Mouse (Mus musculus): ENCODE results near the gene Abtb2. TPM values are rescaled to one million over a fixed set of nuclear protein-coding genes. Genes with fewer than 3 reads are reported as not detected.

The Abtb2 gene
- polyA plus RNA-seq, 1 experiment: 16.1 TPM

DNA sequence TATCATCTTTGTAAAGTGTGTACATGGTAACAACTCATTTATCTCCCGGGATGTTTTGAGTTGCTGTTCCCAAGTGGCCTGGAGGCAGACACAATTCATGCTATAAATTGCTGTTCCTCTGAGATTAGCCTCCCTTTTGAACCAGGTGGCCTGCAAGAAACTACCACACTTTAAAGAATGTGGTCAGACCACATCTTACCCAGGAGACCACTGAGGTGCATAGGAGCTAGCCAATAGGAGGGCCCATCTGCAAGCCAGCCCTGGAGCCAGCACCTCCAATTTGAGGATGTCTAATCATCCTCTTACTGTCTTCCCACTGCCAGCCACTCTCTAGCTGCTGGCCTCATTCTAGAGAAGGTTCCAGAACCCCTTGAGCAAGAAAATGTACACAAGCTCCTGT, 35.4 kb downstream of the Abtb2 start:
- no peak for TF ChIP-seq MYOG (IDR thresholded peaks at IDR 0.05; ENCODE audit: control insufficient read depth in 1 of 3, insufficient read depth in 1 of 3, insufficient read length in 2 of 3, low read depth in 2 of 3)
- TF ChIP-seq TCF3 (IDR thresholded peaks at IDR 0.05; ENCODE audit: insufficient read length, low read depth): no peak
- no peak for TF ChIP-seq E2F4 (IDR thresholded peaks at IDR 0.05; ENCODE audit: insufficient read depth)
- Histone ChIP-seq H3ac (ENCODE audit: control insufficient read depth, insufficient read length) (no peak overlapping the region), H3K27me3 (ENCODE audit: control insufficient read depth, insufficient read depth, insufficient read length) (no peaks in the 10 kb centered on the region), H3K4me3 (no peak overlapping the region), H3K36me3 (ENCODE audit: control insufficient read depth, insufficient read depth) (no peaks in the 10 kb centered on the region), H3K79me2 (ENCODE audit: control insufficient read depth, insufficient read depth) (peaks cover 6% of the 10 kb centered on the region), H3K4me2 (ENCODE audit: low read depth) (no peak overlapping the region)

- H3ac ChIP-seq (ENCODE audit: control insufficient read depth, insufficient read length): no peak overlapping the region
- H3K79me2 ChIP-seq (ENCODE audit: control insufficient read depth, insufficient read depth): peaks cover 7% of the 10 kb centered on the region
- H3K36me3 ChIP-seq (ENCODE audit: control insufficient read depth, insufficient read depth): peaks cover 4% of the 10 kb centered on the region
- no peak for TF ChIP-seq POLR2AphosphoS2 (IDR thresholded peaks at IDR 0.05; ENCODE audit: insufficient read length, low read depth)
- H3K4me3 ChIP-seq: no peak overlapping the region
- H3K27me3 ChIP-seq (ENCODE audit: control insufficient read depth, insufficient read depth, insufficient read length): no peaks in the 10 kb centered on the region
- H3K4me2 ChIP-seq (ENCODE audit: low read depth): no peak overlapping the region
Measured at GRCm38 (mm10) chr2:103603209-103603608, 37.1 kb downstream of the Abtb2 start.

DNA sequence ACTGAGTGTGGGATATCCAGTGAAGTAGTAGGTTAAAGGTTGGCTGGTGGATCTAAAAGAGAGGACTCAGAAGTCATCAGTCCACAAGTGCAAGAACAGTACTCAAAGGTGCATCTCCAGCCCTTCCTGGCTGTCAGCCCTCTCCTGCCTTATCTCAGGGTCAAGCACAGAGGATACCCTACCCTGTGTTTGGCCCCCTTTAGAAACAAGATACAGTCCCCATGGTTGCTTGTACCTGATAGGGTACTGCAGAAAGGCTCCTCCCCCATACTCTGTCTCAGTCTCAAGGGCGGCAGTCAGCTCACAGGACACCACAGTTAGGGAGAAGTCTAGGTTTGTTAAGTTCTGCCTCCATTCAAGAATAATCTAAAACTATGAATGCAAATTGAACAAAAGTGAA, 37.8 kb downstream of the Abtb2 start:
- Histone ChIP-seq H3K4me3 (no peak overlapping the region), H3K27me3 (ENCODE audit: control insufficient read depth, insufficient read depth, insufficient read length) (no peaks in the 10 kb centered on the region), H3K36me3 (ENCODE audit: control insufficient read depth, insufficient read depth) (peaks cover 4% of the 10 kb centered on the region), H3K4me2 (ENCODE audit: low read depth) (no peak overlapping the region), H3ac (ENCODE audit: control insufficient read depth, insufficient read length) (no peak overlapping the region), H3K79me2 (ENCODE audit: control insufficient read depth, insufficient read depth) (peaks cover 7% of the 10 kb centered on the region)
- TF ChIP-seq POLR2A (IDR thresholded peaks at IDR 0.05; ENCODE audit: insufficient read length, low read depth): no peak
- no peak for TF ChIP-seq TCF3 (IDR thresholded peaks at IDR 0.05; ENCODE audit: insufficient read length, low read depth)
- no peak for TF ChIP-seq CEBPB (IDR thresholded peaks at IDR 0.05; ENCODE audit: insufficient read depth, poor library complexity, severe bottlenecking)
- no peak for TF ChIP-seq POLR2AphosphoS2 (IDR thresholded peaks at IDR 0.05; ENCODE audit: insufficient read length, low read depth)
- TF ChIP-seq USF1 (IDR thresholded peaks at IDR 0.05; ENCODE audit: low read depth): no peak
- no peak for TF ChIP-seq MYOD1 (IDR thresholded peaks at IDR 0.05; ENCODE audit: control insufficient read depth in 1 of 3, insufficient read length in 2 of 3, low read depth in 2 of 3)
- TF ChIP-seq TCF12 (IDR thresholded peaks at IDR 0.05; ENCODE audit: insufficient read depth, poor library complexity, severe bottlenecking): no peak

DNA sequence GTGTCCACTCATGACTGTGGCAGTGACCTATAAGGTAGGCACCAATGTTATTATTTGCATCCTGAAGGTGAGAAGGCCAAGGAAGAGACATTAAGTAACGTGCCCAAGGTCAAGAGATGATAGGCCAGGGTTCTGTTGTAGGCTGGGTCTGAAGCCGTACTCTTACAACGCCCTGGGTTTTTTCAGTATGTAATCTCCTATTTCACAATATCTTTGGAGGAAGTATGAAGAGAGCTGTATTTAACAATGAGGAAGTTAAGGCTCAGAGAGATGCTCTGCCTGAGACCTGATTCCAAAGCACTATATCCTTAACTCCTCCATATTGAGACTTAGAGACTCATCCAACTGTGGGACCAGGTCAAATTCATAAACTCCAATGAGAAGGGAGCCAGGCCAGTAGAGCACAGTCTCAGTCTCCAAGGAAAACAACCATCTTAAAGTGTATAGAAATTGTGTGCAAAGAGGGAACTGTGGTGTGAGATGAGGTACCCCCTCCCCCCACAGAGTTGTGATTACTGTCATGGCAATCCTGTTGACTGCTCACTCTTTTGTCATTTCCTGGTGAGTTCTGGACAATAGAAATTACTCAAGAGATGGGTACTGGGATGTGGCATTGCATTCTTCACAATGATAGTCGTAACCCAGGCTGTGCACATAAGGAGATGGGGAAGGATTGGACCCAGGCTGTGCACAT, 39.8 kb downstream of the Abtb2 start:
- no peak overlapping the region for H3K4me2 ChIP-seq (ENCODE audit: low read depth)
- H3K4me3 ChIP-seq: no peak overlapping the region
- H3K27me3 ChIP-seq (ENCODE audit: control insufficient read depth, insufficient read depth, insufficient read length): no peaks in the 10 kb centered on the region
- no peak for TF ChIP-seq USF1 (IDR thresholded peaks at IDR 0.05; ENCODE audit: low read depth)
- TF ChIP-seq MYOG (IDR thresholded peaks at IDR 0.05; ENCODE audit: control insufficient read depth in 1 of 3, insufficient read depth in 1 of 3, insufficient read length in 2 of 3, low read depth in 2 of 3): no peak
- TF ChIP-seq MYOD1 (IDR thresholded peaks at IDR 0.05; ENCODE audit: control insufficient read depth in 1 of 3, insufficient read length in 2 of 3, low read depth in 2 of 3): no peak
- no peak for TF ChIP-seq POLR2A (IDR thresholded peaks at IDR 0.05; ENCODE audit: insufficient read length, low read depth)
- no peak for TF ChIP-seq POLR2AphosphoS2 (IDR thresholded peaks at IDR 0.05; ENCODE audit: insufficient read length, low read depth)
- no peak for TF ChIP-seq MAX (IDR thresholded peaks at IDR 0.05; ENCODE audit: low read depth)
- no peak for TF ChIP-seq CEBPB (IDR thresholded peaks at IDR 0.05; ENCODE audit: insufficient read depth, poor library complexity, severe bottlenecking)
- no peak for TF ChIP-seq SRF (IDR thresholded peaks at IDR 0.05; ENCODE audit: control insufficient read depth, insufficient read length, low read depth)
- no peak for TF ChIP-seq E2F4 (IDR thresholded peaks at IDR 0.05; ENCODE audit: insufficient read depth)
- TF ChIP-seq TCF3 (IDR thresholded peaks at IDR 0.05; ENCODE audit: insufficient read length, low read depth): no peak
- TF ChIP-seq REST (IDR thresholded peaks at IDR 0.05; ENCODE audit: insufficient read depth, insufficient read length): no peak
- no peak for TF ChIP-seq TCF12 (IDR thresholded peaks at IDR 0.05; ENCODE audit: insufficient read depth, poor library complexity, severe bottlenecking)
- peaks cover 4% of the 10 kb centered on the region for H3K36me3 ChIP-seq (ENCODE audit: control insufficient read depth, insufficient read depth)
- H3ac ChIP-seq (ENCODE audit: control insufficient read depth, insufficient read length): no peak overlapping the region
- H3K79me2 ChIP-seq (ENCODE audit: control insufficient read depth, insufficient read depth): peaks cover 7% of the 10 kb centered on the region

DNA sequence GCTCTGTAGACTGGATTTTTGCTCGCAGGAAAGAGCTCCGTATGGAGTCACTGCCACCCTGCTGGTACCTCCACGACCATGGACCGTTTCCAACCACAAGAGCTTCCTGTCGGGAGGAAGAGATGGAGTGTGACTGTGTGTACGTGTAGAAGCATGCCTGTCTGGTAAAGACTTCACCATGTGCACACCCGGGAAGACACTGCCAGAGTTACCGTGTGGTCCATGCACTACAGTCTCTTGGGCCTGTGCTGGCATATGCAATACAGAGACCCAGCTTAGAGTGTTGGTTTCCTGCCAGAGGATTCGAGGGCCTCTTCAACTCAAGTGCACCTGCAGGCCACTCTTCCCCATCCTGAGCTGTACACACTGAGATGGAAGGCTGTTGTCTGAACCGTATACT, 41.8 kb downstream of the Abtb2 start:
- H3K4me3 ChIP-seq: no peak overlapping the region

More for the DNA sequence above, 41.8 kb downstream of the Abtb2 start:
- peaks cover 4% of the 10 kb centered on the region for H3K36me3 ChIP-seq (ENCODE audit: control insufficient read depth, insufficient read depth)
- TF ChIP-seq POLR2A (IDR thresholded peaks at IDR 0.05; ENCODE audit: insufficient read length, low read depth) (no peak), USF1 (IDR thresholded peaks at IDR 0.05; ENCODE audit: low read depth) (no peak), E2F4 (IDR thresholded peaks at IDR 0.05; ENCODE audit: insufficient read depth) (no peak), REST (IDR thresholded peaks at IDR 0.05; ENCODE audit: insufficient read depth, insufficient read length) (no peak), CEBPB (IDR thresholded peaks at IDR 0.05; ENCODE audit: insufficient read depth, poor library complexity, severe bottlenecking) (no peak), SRF (IDR thresholded peaks at IDR 0.05; ENCODE audit: control insufficient read depth, insufficient read length, low read depth) (no peak), MYOG (IDR thresholded peaks at IDR 0.05; ENCODE audit: control insufficient read depth in 1 of 3, insufficient read depth in 1 of 3, insufficient read length in 2 of 3, low read depth in 2 of 3) (no peak), POLR2AphosphoS2 (IDR thresholded peaks at IDR 0.05; ENCODE audit: insufficient read length, low read depth) (no peak), TCF12 (IDR thresholded peaks at IDR 0.05; ENCODE audit: insufficient read depth, poor library complexity, severe bottlenecking) (no peak), MYOD1 (IDR thresholded peaks at IDR 0.05; ENCODE audit: control insufficient read depth in 1 of 3, insufficient read length in 2 of 3, low read depth in 2 of 3) (no peak), MAX (IDR thresholded peaks at IDR 0.05; ENCODE audit: low read depth) (no peak), TCF3 (IDR thresholded peaks at IDR 0.05; ENCODE audit: insufficient read length, low read depth) (no peak)
- no peaks in the 10 kb centered on the region for H3K27me3 ChIP-seq (ENCODE audit: control insufficient read depth, insufficient read depth, insufficient read length)
- H3K79me2 ChIP-seq (ENCODE audit: control insufficient read depth, insufficient read depth): peaks cover 7% of the 10 kb centered on the region
- H3K4me2 ChIP-seq (ENCODE audit: low read depth): no peak overlapping the region
- H3ac ChIP-seq (ENCODE audit: control insufficient read depth, insufficient read length): no peak overlapping the region
